Mouse (Mus musculus) cerebellum, adult (tissue): ENCODE data around the gene Nudcd2.
"Not testable (repeated sequence)": the region's sequence is repeated elsewhere in the genome, so short reads cannot be mapped to it uniquely, and the experiment has no call there.

ENCODE experiments used
- ATAC-seq: cut with Nextera tagmentation; 2 replicates; pipeline ENCODE4 v1.9.2; 2017; ENCODE audit warnings: mild to moderate bottlenecking, moderate library complexity, mixed read lengths; ENCODE audit not compliant: insufficient number of reproducible peaks, low FRiP score, low TSS enrichment

Nudcd2 gene

DNA sequence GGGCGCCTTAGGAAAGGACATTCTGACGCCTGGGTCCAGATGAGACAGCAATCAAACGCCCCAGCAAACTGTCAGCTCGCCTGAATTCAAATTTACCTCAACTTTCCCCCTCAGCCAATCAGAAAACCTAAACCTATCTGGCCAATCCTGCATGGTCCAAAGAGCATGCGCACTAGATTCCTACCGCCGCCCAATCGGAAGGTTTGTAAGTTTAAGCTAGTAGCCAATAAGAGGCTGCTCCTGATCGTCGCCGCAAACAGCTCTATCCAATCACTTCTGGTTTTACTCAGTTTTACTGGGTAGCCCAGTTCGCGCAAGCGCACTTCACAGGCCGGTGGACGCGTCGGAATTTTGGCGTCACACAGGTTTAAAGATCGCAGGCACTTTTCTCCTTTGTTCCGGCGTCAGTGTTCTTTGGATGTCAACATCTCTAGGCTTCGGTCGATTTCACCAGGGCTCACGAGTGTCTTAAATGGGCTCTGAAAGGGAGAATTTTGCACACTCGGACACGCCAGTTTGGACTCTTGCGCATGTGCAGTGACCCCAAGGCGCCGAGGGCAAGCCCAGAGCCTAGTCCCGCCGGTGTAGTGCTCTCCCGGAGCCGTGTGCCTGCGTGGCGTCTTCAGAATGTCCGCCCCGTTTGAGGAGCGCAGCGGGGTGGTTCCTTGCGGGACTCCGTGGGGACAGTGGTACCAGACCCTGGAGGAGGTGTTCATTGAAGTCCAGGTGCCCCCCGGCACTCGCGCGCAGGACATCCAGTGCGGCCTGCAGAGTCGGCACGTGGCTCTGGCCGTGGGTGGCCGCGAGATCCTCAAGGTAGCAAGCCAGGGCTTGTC, at the start of gene Nudcd2, which contains the start of gene Hmmr:
Gene Nudcd2 (plus strand): TSS at position 329 of the 836 bp plus-strand sequence.
Gene Hmmr (minus strand): TSS at position 84 of the 836 bp plus-strand sequence.
- peak; percentile 99 for ATAC-seq

GRCm38 (mm10) chr11:40690444-40691127, 42.9 kb upstream of the Nudcd2 start:
- ATAC-seq = no peak

- no peak for ATAC-seq
Measured at GRCm38 (mm10) chr11:40692101-40692509, 41.4 kb upstream of the Nudcd2 start.

DNA sequence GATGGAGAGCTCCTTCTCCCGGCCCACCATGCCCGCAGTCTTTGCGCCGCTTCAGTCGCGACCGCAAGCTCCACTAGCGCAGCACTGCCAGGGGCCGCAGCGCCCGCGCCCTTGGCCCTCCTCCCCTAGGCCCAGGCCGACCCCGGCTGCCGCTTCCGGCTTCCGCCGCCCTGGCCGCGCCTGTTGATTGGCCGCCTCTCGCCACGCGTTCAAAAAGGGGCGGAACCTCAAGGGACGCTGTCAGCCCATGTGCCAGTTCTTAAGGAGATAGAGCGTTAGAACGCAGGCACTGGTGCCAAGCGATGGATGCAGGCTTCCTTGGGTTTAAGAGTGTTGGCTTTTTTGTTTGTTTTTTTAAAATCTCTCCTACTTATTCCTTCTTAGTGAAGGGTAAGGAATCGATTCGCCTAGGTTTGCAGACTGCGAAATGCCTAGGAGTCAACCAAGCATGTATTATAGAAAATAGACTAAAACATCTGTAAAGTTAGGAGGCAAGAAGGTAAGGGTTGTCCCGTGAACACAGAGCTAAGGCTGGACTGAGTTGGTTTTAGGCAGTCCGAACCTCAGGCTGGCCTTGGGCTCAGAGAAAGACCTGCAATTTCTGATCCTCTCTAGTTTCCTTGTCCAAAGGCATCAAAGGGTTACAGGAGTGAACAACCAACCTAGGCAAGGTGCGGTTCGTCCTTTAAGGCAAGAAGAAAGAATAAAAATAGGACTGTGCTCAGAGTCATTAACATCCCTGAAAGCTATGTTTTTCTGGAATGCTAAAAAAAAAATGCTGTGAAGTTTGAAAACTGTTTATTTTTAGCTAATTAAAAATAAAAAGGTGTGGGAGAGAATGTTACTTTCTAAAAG, 40.7 kb upstream of the Nudcd2 start:
- peak; percentile 95 for ATAC-seq

DNA sequence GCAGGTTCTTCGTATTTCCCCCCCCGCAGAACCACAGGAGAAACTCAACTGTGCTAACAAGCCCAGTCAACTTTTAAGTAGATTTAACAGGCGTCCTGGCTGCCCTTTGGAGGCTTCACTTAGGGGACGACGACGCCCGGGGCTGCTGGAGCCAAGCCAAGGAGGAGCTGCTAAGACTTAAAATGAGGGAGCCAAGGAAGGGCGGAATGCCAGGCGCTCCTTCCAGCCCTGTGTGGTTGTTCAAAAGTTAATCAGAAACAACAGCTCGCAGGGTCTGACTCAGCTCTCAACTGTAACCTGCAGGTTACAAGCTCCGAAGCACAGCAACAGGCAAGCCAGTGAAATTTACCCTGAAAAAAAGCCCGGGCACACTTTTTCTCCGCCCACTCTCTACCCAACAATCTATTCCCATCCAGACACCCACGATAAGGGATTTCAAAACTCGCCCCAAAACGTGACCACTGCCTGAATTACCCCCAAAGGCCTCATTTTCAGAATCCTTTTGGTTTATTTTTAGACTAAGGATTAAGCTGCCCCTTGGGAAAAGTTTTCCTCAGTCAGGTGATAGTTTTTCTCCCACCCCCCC, 40.0 kb upstream of the Nudcd2 start:
- ATAC-seq = no peak

- peak; percentile 28 for ATAC-seq
Measured at GRCm38 (mm10) chr11:40694311-40695087, 39.0 kb upstream of the Nudcd2 start.

GRCm38 (mm10) chr11:40695103-40695502, 38.4 kb upstream of the Nudcd2 start, which contains the start of gene Mat2b:
Mat2b (minus strand) TSS chr11:40695203.
- ATAC-seq = no peak

GRCm38 (mm10) chr11:40709899-40710298, 23.6 kb upstream of the Nudcd2 start:
- ATAC-seq = not testable (repeated sequence)

GRCm38 (mm10) chr11:40713858-40714257, 19.6 kb upstream of the Nudcd2 start:
- no peak for ATAC-seq

GRCm38 (mm10) chr11:40715524-40715923, 17.9 kb upstream of the Nudcd2 start:
- no peak for ATAC-seq

DNA sequence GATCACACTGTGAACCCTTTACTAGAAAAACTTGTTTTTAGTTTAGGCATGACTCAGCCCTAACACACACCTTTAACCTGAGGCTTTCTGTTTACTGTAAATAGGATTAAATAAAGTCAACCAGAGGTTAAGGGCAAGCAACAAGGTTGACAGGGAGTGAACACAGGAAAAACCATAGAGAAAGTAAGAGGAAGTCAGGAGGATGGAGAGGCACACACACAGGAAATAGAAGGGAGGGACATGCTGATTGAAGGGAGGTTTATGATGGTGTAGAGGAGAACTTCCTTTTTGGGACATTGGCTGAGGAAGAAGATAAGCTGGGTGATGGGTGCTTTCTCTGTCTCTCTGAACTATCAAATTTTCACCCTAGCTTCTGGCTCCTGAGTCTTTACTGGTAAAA, 15.1 kb upstream of the Nudcd2 start:
- ATAC-seq = no peak

GRCm38 (mm10) chr11:40732997-40733338, 499 bp upstream of the Nudcd2 start:
- ATAC-seq = no peak

GRCm38 (mm10) chr11:40734251-40734752, 835 bp downstream of the Nudcd2 start:
- no peak for ATAC-seq

DNA sequence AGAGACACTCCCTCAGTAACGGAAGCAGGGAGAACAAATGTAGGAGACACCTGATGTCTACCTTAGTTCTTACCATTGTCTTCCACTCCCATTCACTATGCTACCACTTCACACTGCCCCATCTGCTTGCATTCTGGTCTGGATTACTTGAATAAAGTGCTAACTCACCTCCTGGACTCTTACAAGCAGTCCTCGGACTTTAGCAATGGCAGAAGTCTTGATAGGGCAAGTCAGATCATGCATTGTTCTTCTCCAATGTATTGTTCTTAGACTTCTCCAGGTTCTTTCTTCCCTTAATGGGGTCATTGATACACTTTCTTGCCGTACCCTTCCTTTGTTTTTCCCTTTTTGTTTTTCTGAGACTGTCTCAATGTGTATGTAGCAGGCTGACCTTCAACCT, 3.9 kb downstream of the Nudcd2 start:
- ATAC-seq = no peak

- ATAC-seq = no peak
Measured at GRCm38 (mm10) chr11:40741605-40742262, 8.3 kb downstream of the Nudcd2 start.

- no peak for ATAC-seq
Measured at GRCm38 (mm10) chr11:40744348-40744747, 10.9 kb downstream of the Nudcd2 start.

- ATAC-seq = no peak
Measured at GRCm38 (mm10) chr11:40746361-40746760, 12.9 kb downstream of the Nudcd2 start.

GRCm38 (mm10) chr11:40747716-40748115, 14.2 kb downstream of the Nudcd2 start:
- no peak for ATAC-seq

- ATAC-seq = no peak
Measured at GRCm38 (mm10) chr11:40753836-40754235, 20.4 kb downstream of the Nudcd2 start.
